Mouse (Mus musculus): ENCODE results near the gene Rnps1.

The Rnps1 gene

DNA sequence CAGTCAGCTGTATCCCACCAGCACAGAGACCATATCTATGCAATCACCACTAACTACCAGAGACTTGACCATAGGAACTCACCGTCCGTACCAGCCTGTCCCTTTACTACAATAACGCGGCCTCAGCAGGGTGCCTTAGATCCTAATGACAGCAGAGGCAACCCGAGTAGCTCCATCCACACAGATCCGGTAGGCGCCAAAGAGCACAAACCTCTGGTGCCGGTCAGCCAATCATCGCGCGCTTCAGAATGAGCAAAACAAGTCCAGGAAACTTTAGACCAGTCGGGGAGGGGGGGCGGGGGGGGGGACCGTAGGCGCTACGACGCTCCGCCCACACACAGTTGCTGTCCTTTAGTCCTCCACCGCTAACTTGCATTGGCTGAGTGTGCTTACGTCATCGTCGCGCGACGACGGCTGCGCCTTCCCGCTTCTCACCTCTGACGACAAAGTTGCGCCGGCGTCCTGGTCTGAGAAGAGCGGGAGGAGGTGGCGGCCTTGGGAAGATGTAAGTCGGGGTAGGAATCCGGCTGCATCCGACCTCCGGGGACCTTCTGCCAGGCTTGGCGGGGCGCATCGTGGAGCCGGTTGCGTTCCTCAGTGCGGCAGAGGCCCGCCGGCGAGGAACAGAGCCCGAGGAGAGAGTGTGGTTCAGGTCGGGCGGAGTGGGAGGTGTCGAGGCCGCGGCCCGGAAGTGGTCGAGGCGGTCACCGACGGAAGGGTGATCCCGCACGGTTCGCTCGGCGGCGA is at the start of gene Rnps1:
Gene Rnps1 (plus strand): TSS at position 336 of the 747 bp plus-strand sequence.
- DNase-seq = peak; percentile 91

- no peak for DNase-seq
Observed at GRCm38 (mm10) chr17:24365863-24366262, 48.5 kb upstream of the Rnps1 start.

DNA sequence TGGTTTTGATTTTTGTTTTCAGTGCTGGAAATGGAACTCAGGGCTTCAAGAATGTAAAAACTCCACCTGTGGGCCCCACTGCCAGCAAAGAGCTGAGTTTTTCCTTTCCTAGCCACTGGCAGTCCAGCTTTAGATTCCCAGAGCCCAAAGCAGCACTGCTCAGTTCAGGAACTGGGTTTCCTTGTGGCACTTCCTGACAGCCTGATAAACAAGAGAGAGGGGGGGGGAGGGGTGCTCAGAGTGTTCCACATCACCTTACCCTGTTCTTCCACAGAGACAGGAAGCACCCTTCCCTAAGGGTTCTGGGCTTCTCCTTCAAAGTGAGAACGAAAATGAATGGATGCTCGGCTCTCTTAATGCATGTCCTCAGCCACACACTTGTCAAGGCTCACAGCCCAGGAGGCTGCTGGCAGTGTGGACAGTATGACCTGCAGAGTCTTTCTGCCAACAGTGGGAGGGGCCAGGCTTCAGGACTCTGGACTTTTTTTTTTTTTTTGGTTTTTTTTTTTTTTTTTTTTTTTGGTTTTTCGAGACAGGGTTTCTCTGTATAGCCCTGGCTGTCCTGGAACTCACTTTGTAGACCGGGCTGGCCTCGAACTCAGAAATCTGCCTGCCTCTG is 39.2 kb upstream of the Rnps1 start:
- no peak for DNase-seq

GRCm38 (mm10) chr17:24375886-24376285 is 38.5 kb upstream of the Rnps1 start:
- no peak for DNase-seq

- no peak for DNase-seq
Observed at GRCm38 (mm10) chr17:24378496-24378895, 35.9 kb upstream of the Rnps1 start.

DNA sequence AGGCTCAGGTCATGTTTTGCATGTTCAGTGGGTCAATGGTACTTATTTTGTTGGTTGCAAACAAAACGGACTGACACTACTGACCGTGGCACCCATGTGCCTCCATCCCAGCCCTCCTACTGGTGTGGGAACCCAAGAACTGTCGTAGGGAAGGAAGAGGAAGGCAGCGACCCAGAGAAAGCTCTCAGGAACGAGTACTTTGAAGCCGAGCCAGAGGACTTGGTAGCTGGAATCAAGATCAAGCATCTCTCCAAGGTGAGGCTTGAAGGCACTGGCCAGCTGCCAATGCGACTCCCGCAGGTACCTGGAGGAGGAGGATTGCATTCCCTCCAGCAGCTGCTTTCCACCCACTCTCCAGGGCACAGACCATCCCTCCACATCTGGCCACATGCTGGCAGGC is 30.6 kb upstream of the Rnps1 start:
- DNase-seq = no peak

DNA sequence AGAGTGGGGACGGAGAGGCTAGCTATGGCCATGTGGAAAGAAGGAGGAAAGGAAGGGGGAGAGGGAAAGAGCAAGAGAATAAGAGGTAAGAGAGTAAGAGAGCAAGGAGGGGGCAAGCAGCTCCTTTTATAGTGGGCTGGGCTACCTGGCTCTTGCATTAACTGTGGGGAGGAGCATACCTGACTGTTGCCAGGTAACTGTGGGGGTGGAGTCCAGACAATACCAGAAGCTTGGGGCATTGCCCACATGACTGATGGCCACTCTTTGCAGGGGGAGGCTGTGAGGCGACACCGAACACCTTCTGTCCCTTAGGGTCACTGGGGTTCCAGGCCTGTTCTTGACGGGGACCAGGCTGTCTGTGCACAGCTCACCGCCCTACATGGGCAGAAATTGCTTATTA is 25.7 kb upstream of the Rnps1 start:
- DNase-seq = no peak

- peak; percentile 45 for DNase-seq
Observed at GRCm38 (mm10) chr17:24389865-24390264, 24.5 kb upstream of the Rnps1 start.

GRCm38 (mm10) chr17:24391149-24391548 is 23.2 kb upstream of the Rnps1 start:
- DNase-seq = no peak

GRCm38 (mm10) chr17:24393527-24393926 is 20.8 kb upstream of the Rnps1 start:
- no peak for DNase-seq

DNA sequence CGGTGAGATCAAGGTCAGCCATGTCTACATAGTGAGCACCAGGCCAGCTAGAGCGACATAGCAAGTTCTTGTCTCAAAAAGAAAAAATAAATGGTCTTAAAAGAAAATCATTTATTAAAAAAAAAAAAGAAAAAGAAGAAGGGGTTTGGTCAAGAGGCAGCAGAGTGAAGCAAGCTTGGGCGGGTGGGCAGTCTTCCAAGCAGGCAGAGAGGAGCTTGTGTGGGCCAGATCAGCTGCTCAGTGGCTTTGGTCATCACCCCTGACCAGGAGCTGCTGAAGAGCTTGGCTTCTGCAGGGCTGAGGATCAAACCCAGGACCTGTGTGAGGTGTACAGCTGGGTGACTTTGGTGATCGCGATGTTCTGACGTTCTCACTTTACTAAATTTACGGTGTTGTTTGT is 19.9 kb upstream of the Rnps1 start:
- DNase-seq = no peak

DNA sequence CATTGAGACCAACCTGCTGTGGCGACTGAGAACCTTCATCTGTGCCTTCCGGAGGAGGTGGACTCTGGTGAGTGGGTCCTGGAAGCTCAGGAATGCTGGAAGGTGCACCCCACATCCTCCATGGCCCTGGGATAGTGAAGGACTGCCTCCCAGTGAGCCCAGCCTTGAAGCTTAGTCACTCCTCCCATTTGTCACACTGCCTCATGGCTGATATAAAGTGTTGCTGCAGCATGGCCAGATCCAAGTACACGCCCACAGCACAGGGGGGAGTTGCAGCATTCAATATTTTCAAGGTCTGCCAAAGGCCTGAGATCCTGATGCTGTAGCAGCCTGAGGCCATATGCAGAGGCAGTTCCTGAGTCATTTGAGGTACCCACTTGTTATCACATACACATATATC is 12.0 kb upstream of the Rnps1 start:
- DNase-seq = no peak

DNA sequence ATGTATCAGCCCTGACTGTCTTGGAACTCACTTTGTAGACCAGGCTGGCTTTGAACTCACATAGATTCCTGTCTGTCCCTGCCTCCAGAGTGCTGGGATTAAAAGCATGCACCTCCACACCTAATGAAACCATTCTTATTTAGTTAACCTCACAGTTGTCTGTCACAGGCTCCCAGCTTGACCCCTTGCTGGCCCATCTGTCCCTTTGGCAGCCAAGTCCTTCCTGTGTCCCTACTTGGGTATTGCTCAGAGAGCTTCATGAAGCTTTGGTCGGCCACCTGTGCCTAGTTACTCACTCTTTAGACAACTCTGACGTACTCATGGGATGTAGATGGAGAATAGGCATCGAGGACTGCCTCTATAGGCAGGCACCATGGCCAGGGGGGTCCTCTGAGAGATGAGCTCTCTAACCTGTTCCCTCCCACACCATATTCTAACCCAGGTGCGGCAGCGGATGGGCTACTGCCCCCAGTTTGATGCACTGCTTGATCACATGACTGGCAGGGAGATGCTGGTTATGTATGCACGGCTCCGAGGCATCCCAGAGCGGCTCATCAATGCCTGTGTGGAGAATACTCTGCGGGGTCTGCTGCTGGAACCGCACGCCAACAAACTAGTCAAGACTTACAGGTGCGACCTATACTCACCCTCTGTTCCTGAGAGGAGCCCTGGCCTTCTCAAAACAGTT is 7.1 kb upstream of the Rnps1 start:
- DNase-seq = peak; percentile 78

GRCm38 (mm10) chr17:24413557-24414211 is 681 bp upstream of the Rnps1 start:
- DNase-seq = no peak

GRCm38 (mm10) chr17:24415011-24415410 is 646 bp downstream of the Rnps1 start:
- no peak for DNase-seq

DNA sequence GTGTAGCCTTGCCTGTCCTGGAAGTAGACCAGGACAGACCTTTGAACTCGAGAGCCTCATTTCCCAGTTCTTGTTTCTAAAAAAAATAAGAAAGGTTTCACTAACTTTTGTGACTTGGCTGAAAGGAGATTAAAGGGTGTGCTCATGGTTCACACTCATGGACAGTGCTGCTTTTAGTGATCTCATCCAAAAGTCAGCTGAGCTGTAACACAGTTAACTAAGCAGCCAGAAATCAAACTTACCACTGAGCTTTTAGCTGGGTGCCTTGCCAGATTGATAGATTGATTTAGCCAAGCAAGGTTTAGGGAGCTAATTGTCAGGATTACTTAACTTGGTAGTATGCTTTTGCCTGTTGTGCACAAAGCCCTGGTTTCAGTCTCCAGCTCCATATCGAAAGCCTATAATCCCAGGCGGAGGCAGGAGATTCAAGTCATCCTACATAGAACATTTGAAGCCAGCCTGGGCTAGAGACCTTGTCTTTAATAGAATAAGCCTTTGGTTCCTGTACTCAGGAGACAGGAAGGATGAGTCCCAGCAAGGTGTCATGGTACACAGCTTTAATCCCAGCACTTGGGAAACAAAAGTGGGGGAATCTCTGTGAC is 1.8 kb downstream of the Rnps1 start:
- no peak for DNase-seq

DNA sequence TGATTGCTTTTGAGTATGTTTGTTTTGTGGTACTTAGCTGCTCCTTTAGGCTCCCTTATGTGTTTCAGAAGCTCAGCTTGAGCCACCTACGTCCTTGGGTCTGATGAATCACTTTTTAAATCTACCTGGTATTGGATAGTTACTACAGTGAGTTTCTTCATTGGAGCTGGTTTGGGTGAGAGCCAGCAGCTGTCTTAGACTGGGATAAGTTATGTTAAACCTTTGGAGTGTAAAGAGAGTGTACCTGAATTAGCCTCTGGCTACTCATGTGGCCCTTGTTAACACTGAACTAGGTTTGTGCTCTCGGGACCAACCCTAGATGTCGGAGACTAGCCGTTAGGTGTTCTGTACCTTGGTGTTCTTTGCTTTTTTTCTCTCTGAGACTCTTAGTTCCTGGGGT is 8.7 kb downstream of the Rnps1 start:
- no peak for DNase-seq

- no peak for DNase-seq
Observed at GRCm38 (mm10) chr17:24424489-24424888, 10.1 kb downstream of the Rnps1 start.

DNA sequence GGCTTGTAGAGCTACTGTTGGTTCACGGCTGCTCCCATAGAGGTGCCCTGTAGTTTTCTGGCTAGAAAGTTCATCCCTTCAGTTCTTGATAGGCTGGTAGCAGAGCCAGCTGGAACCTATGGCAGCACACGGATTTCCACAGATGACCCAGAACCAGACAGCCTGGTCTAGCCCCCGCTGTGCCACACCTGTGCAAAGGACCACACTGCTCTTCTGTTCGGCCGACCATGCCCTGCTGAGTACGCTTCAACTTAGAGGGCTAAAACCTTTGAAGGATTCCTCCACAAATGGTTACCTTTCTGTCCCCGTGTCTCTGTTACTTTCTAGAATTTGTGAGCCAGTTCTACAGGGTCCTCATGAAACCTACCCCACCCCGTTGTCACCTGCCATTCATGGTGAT is 11.0 kb downstream of the Rnps1 start:
- peak; percentile 70 for DNase-seq

DNA sequence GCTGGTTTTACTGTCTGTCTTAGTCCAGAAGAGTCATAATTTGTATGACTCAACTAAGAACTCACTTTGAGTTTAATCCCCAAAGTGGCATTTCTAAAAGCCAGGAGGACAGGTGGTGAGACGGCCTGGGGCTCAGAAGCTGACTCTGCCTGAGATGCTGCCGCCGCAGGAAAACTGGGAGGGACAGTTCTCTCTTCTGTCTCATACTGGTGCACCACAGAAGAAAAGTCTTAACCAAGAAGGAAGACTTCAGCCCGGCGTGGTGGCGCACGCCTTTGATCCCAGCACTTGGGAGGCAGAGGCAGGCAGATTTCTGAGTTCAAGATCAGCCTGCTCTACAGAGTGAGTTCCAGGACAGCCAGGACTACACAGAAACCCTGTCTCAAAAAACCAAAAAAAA is 11.5 kb downstream of the Rnps1 start:
- DNase-seq = peak; percentile 43

DNA sequence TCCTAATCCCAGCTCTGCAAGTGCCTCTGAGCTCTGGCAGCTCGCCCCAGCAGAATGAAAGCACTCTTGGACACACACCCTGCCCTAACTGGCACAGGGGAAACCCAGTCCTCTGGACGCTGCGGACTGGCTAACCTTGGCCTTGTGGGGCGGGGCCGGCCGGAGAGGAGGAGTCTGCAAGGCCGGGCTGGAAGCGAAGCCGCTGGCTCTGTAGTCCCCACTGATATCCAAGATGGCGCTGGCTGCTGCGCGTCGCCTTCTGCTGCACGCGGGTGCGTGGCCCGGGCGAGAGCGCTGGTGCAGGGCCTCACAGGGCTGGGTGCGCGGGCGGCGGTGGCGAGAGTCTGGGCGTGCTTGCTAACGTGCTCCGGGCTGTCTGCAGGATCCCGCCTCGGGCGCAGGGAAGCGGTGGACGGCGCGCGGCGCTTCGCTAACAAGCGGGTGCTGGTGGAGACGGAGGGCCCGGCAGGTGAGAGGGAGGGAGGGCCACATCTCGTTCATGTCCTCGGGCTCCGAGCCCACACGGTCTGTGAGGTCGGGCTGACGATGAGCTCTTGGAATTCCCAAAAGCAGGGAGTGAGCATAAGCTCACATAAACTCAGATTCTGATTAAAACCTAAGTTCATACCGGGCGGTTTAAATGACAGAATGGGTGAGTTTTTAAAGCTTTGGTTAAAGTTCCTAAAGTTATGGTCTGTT is 12.3 kb downstream of the Rnps1 start, which contains the start of gene Eci1:
Gene Eci1 (plus strand): TSS at position 171 of the 699 bp plus-strand sequence.
- DNase-seq = peak; percentile 99

DNA sequence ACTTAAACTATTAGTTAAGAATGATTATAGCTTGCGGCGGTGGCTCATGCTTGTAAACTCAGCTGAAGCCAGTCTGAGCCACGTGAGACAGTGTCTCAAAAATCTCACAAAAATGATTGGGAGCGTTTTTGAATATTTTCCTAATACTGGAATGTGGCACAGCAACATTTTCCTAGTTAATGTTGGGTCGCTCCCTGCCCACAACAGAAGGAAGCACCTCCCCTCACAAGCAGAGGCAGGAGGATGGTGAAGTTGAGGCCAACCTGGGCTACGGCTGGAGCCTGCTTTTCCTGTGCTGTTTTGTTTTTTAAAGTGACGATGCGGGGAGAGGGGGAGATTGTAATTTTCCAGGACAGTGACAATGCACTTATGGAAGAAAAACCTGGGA is 12.8 kb downstream of the Rnps1 start:
- DNase-seq = peak; percentile 37

All from cerebellum, adult 11-12 months (tissue).